Comparison of ENCODE assay signal across 17 mouse cellular contexts in the genomic region with DNA sequence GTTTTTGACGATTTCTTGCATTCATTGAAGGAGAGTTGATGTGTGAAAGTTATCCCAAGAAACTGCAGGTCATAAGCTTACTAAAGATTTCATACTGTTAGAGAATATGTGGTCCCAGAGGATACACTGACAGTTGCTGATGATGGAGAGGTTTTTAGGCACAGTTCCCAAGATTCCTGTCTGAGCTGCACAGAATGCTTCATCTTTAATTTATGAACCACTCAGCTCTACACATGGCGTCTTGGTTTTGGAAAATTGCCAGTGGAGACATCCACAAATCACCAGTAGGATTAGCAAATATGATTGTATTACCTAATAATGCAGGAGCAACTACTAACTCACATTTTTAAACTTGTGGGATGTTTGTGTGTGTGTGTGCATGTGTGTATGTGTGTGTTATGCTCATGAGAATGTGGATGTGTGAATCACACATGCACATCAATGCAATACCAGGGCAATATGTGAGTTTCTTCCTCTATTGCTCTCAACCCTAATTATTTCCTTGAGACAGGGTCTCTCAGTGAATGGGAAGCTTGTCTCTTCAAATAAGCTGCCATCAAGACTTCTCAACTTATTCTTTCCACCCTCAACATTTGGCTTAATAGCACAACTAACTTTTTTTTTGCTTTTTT.
DNase-seq lines count a peak whose midpoint lies in the region; ATAC-seq and TF ChIP-seq lines count a peak whose summit lies in the region.
"Had no signal": no experiment of that assay in that cellular context is flagged by ENCODE, and none has a peak within 500 bp of the region (broad histone marks: within the 10 kb centered on the region; RNA-seq: fewer than 3 reads in every experiment).

No protein-coding gene starts in this region.

- H3K4me1 ChIP-seq in hindbrain, embryonic 13.5 days (replicated peaks), result no peaks in the 10 kb centered on the region
- H3K4me1 ChIP-seq in hindbrain, embryonic 10.5 days (replicated peaks), result no peaks in the 10 kb centered on the region
- H3K4me1 ChIP-seq in hindbrain, postnatal 0 days (ENCODE audit: insufficient read depth, low read length), result no peaks in the 10 kb centered on the region
- H3K4me1 ChIP-seq in liver, postnatal 0 days (ENCODE audit: insufficient read depth), result no peaks in the 10 kb centered on the region
- H3K4me1 ChIP-seq: heart, embryonic 13.5 days; liver, embryonic 12.5 days had no signal

- peak; percentile 82; the same call in 1 of the 2 replicates for ATAC-seq in hindbrain, embryonic 13.5 days (ENCODE audit: low FRiP score)
- ATAC-seq in hindbrain, postnatal 0 days, result peak; percentile 61; the same call in 1 of the 2 replicates
- no peak for ATAC-seq in liver, postnatal 0 days
- ATAC-seq: liver, embryonic 12.5 days had no signal

- no peaks in the 10 kb centered on the region for H3K9me3 ChIP-seq in hindbrain, embryonic 13.5 days
- no peaks in the 10 kb centered on the region for H3K9me3 ChIP-seq in hindbrain, embryonic 10.5 days
- H3K9me3 ChIP-seq in hindbrain, postnatal 0 days (ENCODE audit: low read length), result no peaks in the 10 kb centered on the region
- no peaks in the 10 kb centered on the region for H3K9me3 ChIP-seq in liver, postnatal 0 days (ENCODE audit: low read length)
- H3K9me3 ChIP-seq: heart, embryonic 13.5 days; liver, embryonic 12.5 days had no signal

- H3K27me3 ChIP-seq in hindbrain, embryonic 13.5 days, result no peaks in the 10 kb centered on the region
- no peaks in the 10 kb centered on the region for H3K27me3 ChIP-seq in hindbrain, embryonic 10.5 days (ENCODE audit: insufficient read depth, poor library complexity, severe bottlenecking)
- no peaks in the 10 kb centered on the region for H3K27me3 ChIP-seq in hindbrain, postnatal 0 days (ENCODE audit: insufficient read depth, low read length)
- no peaks in the 10 kb centered on the region for H3K27me3 ChIP-seq in liver, postnatal 0 days (ENCODE audit: insufficient read depth, low read length)
- H3K27me3 ChIP-seq: heart, embryonic 13.5 days; liver, embryonic 12.5 days had no signal

- DNase-seq in hindbrain, embryonic 10.5 days (ENCODE audit: low spot score), result no peak
- peak; percentile 9 for DNase-seq in MN1 (ENCODE audit: low spot score)
- DNase-seq in brain, adult 2 months (ENCODE audit: low read depth, low spot score), result peak; percentile 11
- peak; percentile 61 for DNase-seq in hindbrain, postnatal 0 days (ENCODE audit: low spot score)
- DNase-seq in urinary bladder, adult 18-20 months (ENCODE audit: low spot score in 2 of 2), result no peak
- no peak for DNase-seq in kidney, postnatal 14 days
- DNase-seq in liver, postnatal 0 days, result no peak
- DNase-seq: heart, postnatal 36 days; kidney, adult 11 months; thymus, postnatal 36 days had no signal

- H3K9ac ChIP-seq in hindbrain, embryonic 13.5 days, result no peak overlapping the region
- H3K9ac ChIP-seq in hindbrain, postnatal 0 days (replicated peaks; ENCODE audit: low read length), result no peak overlapping the region
- H3K9ac ChIP-seq in liver, postnatal 0 days (replicated peaks), result no peak overlapping the region
- H3K9ac ChIP-seq: heart, embryonic 13.5 days; liver, embryonic 12.5 days had no signal

- H3K4me3 ChIP-seq in hindbrain, embryonic 13.5 days, result no peak overlapping the region
- no peak overlapping the region for H3K4me3 ChIP-seq in hindbrain, embryonic 10.5 days
- H3K4me3 ChIP-seq in hindbrain, postnatal 0 days (ENCODE audit: low read length), result no peak overlapping the region
- no peak overlapping the region for H3K4me3 ChIP-seq in liver, postnatal 0 days (ENCODE audit: low read depth, low read length)
- H3K4me3 ChIP-seq: erythroblast, embryonic 14.5 days; heart, embryonic 13.5 days; layer of hippocampus, adult 2 months; liver, embryonic 12.5 days; myocyte had no signal

- WGBS in hindbrain, embryonic 13.5 days, result 51% methylated on average over 2 of the region's 2 CpGs
- 82% methylated on average over 2 of the region's 2 CpGs for WGBS in hindbrain, embryonic 10.5 days
- WGBS in hindbrain, postnatal 0 days, result 38% methylated on average over 2 of the region's 2 CpGs
- 51% methylated on average over 2 of the region's 2 CpGs for WGBS in liver, postnatal 0 days (ENCODE audit: insufficient replicate concordance)

- no peak for TF ChIP-seq CTCF in hindbrain, postnatal 0 days (IDR thresholded peaks at IDR 0.05; ENCODE audit: low read depth)
- TF ChIP-seq CTCF in liver, postnatal 0 days (IDR thresholded peaks at IDR 0.05; ENCODE audit: low read depth), result no peak

- H3K36me3 ChIP-seq in hindbrain, embryonic 13.5 days, result no peaks in the 10 kb centered on the region
- no peaks in the 10 kb centered on the region for H3K36me3 ChIP-seq in hindbrain, embryonic 10.5 days
- H3K36me3 ChIP-seq in hindbrain, postnatal 0 days (ENCODE audit: insufficient read depth, low read length), result no peaks in the 10 kb centered on the region
- no peaks in the 10 kb centered on the region for H3K36me3 ChIP-seq in liver, postnatal 0 days (replicated peaks; ENCODE audit: insufficient read depth, low read length)
- H3K36me3 ChIP-seq: heart, embryonic 13.5 days; liver, embryonic 12.5 days had no signal

- no peak for TF ChIP-seq EP300 in liver, postnatal 0 days (IDR thresholded peaks at IDR 0.05; ENCODE audit: low read depth)

- H3K4me2 ChIP-seq in hindbrain, embryonic 13.5 days, result no peak overlapping the region
- no peak overlapping the region for H3K4me2 ChIP-seq in hindbrain, postnatal 0 days (ENCODE audit: low read depth, low read length)
- H3K4me2 ChIP-seq in liver, postnatal 0 days (ENCODE audit: low read depth, low read length), result no peak overlapping the region
- H3K4me2 ChIP-seq: heart, embryonic 13.5 days; liver, embryonic 12.5 days had no signal

- no peak overlapping the region for H3K27ac ChIP-seq in hindbrain, embryonic 13.5 days
- no peak overlapping the region for H3K27ac ChIP-seq in hindbrain, embryonic 10.5 days
- H3K27ac ChIP-seq in hindbrain, postnatal 0 days, result no peak overlapping the region
- no peak overlapping the region for H3K27ac ChIP-seq in liver, postnatal 0 days (ENCODE audit: low read depth)
- H3K27ac ChIP-seq: heart, embryonic 13.5 days; kidney, postnatal 0 days; layer of hippocampus, adult 2 months; liver, embryonic 12.5 days had no signal

Comparison
In these comparisons a context has a peak if more than half of its experiments do, and no peak if none do; other contexts are left out.
1. DNase-seq: peak in MN1 (single experiment), brain, adult 2 months (single experiment) and hindbrain, postnatal 0 days (single experiment); none in hindbrain, embryonic 10.5 days (single experiment), urinary bladder, adult 18-20 months (0 of 2), kidney, postnatal 14 days (single experiment) and liver, postnatal 0 days (single experiment).